Comparison of ENCODE assay signal across 8 mouse cellular contexts in the genomic region with DNA sequence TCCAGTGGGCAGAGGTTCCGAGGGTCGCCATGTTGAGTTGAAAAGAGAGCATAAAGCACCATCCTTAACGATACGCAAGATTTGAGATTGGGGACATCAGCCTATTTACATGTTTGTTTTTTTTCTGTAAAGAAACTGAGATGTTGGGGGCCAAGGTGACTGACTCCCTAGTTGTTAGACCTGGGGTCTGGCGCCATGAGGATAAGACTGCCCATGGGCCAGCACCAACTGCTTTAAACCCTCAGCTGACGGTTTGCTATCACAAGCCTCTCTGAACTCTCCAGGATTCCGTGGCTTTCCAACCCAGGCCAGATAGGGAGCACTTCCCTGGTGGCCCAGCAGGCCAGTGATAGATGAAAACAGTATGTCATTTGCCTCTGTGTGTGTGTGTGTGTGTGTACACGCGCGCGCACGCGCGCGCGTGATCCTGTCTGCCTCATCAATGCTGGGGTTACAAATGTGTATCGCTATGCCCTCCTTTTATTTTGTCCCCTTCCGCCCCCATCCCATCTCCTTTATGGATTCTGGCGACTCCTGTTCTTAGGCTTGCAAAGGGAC. TPM values are rescaled to one million over a fixed set of nuclear protein-coding genes. Genes with fewer than 3 reads are reported as not detected.
DNase-seq lines count a peak whose midpoint lies in the region; ATAC-seq lines count a peak whose summit lies in the region.

No protein-coding gene starts in this region.

- peaks cover 34% of the 10 kb centered on the region for H3K4me1 ChIP-seq in limb, embryonic 13.5 days

- H3K36me3 ChIP-seq in limb, embryonic 13.5 days = peaks cover 29% of the 10 kb centered on the region

- H3K9me3 ChIP-seq in limb, embryonic 13.5 days = no peaks in the 10 kb centered on the region

- peak; percentile 93 for DNase-seq in heart, adult 11 months
- no peak for DNase-seq in heart, adult 8-10 months (ENCODE audit: low spot score)
- peak; percentile 6 for DNase-seq in MEL-GATA-1-ER (ENCODE audit: extremely low read depth, low read depth)
- peak; percentile 12 to 23 for DNase-seq in heart, adult 9 months (ENCODE audit: low spot score in 2 of 2)
- DNase-seq in retina, postnatal 1 day = peak; percentile 12
- no peak for DNase-seq in adrenal gland, postnatal 25 days
- DNase-seq in gastrocnemius, adult 8-10 months (ENCODE audit: low spot score in 2 of 2) = no peak

- WGBS in limb, embryonic 13.5 days = 61% methylated on average over 19 of the region's 19 CpGs

- H3K4me2 ChIP-seq in limb, embryonic 13.5 days (replicated peaks) = peak overlapping the region; percentile 85

- H3K9ac ChIP-seq in limb, embryonic 13.5 days = peak overlapping the region; percentile 90

- peak overlapping the region; percentile 83 for H3K4me3 ChIP-seq in limb, embryonic 13.5 days

- H3K27me3 ChIP-seq in limb, embryonic 13.5 days = no peaks in the 10 kb centered on the region

- ATAC-seq in limb, embryonic 13.5 days (ENCODE audit: low FRiP score, low read depth) = no peak

- H3K27ac ChIP-seq in limb, embryonic 13.5 days = peak overlapping the region; percentile 87

RNA-seq across cellular contexts. Expression of a gene that starts 0.5 kb away (rescaled TPM):
- total RNA-seq in heart, adult 8-10 months (2022) = 1 to 10 TPM; 4.5 to 7.8 (median 5.6) TPM
- 25.2 and 27.1 TPM in 2 replicates for polyA plus RNA-seq in limb, embryonic 13.5 days (2015; fragmentation: Nextera tagmentation; extraction: Ambion mirVana)
- 21.9 and 36.2 TPM in 2 replicates for total RNA-seq in adrenal gland, postnatal 25 days (2021)
- total RNA-seq in gastrocnemius, adult 8-10 months (2022) = 1 to 10 TPM; 1.0 to 2.9 (median 1.4) TPM

RNA-seq across cellular contexts. Expression of a gene that starts 2.1 kb away (rescaled TPM):
- total RNA-seq in heart, adult 8-10 months (2022) = 1 to 10 TPM; 6.7 to 8.2 (median 7.8) TPM
- polyA plus RNA-seq in limb, embryonic 13.5 days (2015; fragmentation: Nextera tagmentation; extraction: Ambion mirVana) = 23.0 and 25.7 TPM in 2 replicates
- total RNA-seq in adrenal gland, postnatal 25 days (2021) = 24.7 and 29.4 TPM in 2 replicates
- 1 to 10 TPM; 4.6 to 5.8 (median 5.2) TPM for total RNA-seq in gastrocnemius, adult 8-10 months (2022)

RNA-seq across cellular contexts. Expression of a gene that starts 21.2 kb away (rescaled TPM):
- total RNA-seq in heart, adult 8-10 months (2022) = under 1 TPM; 0.31 to 0.35 (median 0.34) TPM
- 0.95 and 1.7 TPM in 2 replicates for polyA plus RNA-seq in limb, embryonic 13.5 days (2015; fragmentation: Nextera tagmentation; extraction: Ambion mirVana)
- total RNA-seq in adrenal gland, postnatal 25 days (2021) = 0.29 and 1.0 TPM in 2 replicates
- total RNA-seq in gastrocnemius, adult 8-10 months (2022) = under 1 TPM in 3 of 4 experiments, not detected in 1; 0.12 to 0.18 (median 0.17) TPM

RNA-seq across cellular contexts. Expression of a gene that starts 53.9 kb away (rescaled TPM):
- total RNA-seq in heart, adult 8-10 months (2022) = 10 to 100 TPM in 2 of 4 experiments, 1 to 10 TPM in 2; 8.8 to 11.5 (median 9.9) TPM
- polyA plus RNA-seq in limb, embryonic 13.5 days (2015; fragmentation: Nextera tagmentation; extraction: Ambion mirVana) = 39.0 and 42.1 TPM in 2 replicates
- total RNA-seq in adrenal gland, postnatal 25 days (2021) = 121 and 195 TPM in 2 replicates
- total RNA-seq in gastrocnemius, adult 8-10 months (2022) = 1 to 10 TPM; 2.6 to 5.2 (median 3.4) TPM

Comparison
In these comparisons a context has a peak if more than half of its experiments do, and no peak if none do; other contexts are left out.
1. DNase-seq: peak in heart, adult 11 months (single experiment), MEL-GATA-1-ER (single experiment), heart, adult 9 months (2 of 2) and retina, postnatal 1 day (single experiment); none in heart, adult 8-10 months (single experiment), adrenal gland, postnatal 25 days (single experiment) and gastrocnemius, adult 8-10 months (0 of 2).